Mouse (Mus musculus) testis, adult 2 months (tissue): Measurements from ENCODE around the gene Dll4. TPM values are rescaled to one million over a fixed set of nuclear protein-coding genes. Genes with fewer than 3 reads are reported as not detected.

Source experiments
- H3K27ac ChIP-seq: fragments of 200-500 bp; 2 replicates; pipeline ENCODE4 v1.5.1; 2012; ENCODE audit warnings: low read depth, low read length; ENCODE audit not compliant: control insufficient read depth, insufficient read depth
- H3K27me3 ChIP-seq: fragments of 200-500 bp; 2 replicates; pipeline ENCODE4 v1.6.1; 2012; ENCODE audit warnings: mild to moderate bottlenecking, low read length, moderate library complexity; ENCODE audit not compliant: control insufficient read depth, insufficient read depth
- H3K36me3 ChIP-seq: fragments of 200-500 bp; 2 replicates; pipeline ENCODE4 v1.6.1; 2012; ENCODE audit warnings: mild to moderate bottlenecking, low read length; ENCODE audit not compliant: control insufficient read depth, insufficient read depth
- H3K4me1 ChIP-seq: fragments of 200-500 bp; 2 replicates; pipeline ENCODE4 v1.6.1; 2012; ENCODE audit warnings: low read length; ENCODE audit not compliant: control insufficient read depth, insufficient read depth
- H3K4me3 ChIP-seq: fragments of 200-500 bp; 2 replicates; pipeline ENCODE4 v1.5.1; 2012; ENCODE audit warnings: low read depth, mild to moderate bottlenecking, low read length, moderate library complexity, mixed read lengths; ENCODE audit not compliant: control insufficient read depth
- CTCF ChIP-seq: fragments of 200-500 bp; IDR thresholded peaks from 2 replicates; pipeline ENCODE4 v1.5.1; 2012; ENCODE audit warnings: low read depth, mild to moderate bottlenecking, inconsistent platforms, low read length, moderate library complexity; ENCODE audit not compliant: control insufficient read depth, insufficient read depth, insufficient replicate concordance
- POLR2A ChIP-seq: fragments of 200-500 bp; IDR thresholded peaks from 2 replicates; pipeline ENCODE4 v1.6.1; 2012; ENCODE audit warnings: low read depth, mild to moderate bottlenecking, inconsistent platforms, low read length, moderate library complexity; ENCODE audit not compliant: control insufficient read depth
- polyA plus RNA-seq: library from polyadenylated mRNA; depleted of rRNA; stranded (reverse); fragments of >200 nt; gene quantifications from 2 replicates; pipeline ENCODE4 v1.2.3, GENCODE M21; 2012

Dll4 gene
- polyA plus RNA-seq, 1 experiment, result 0.54 TPM

- no peak overlapping the region for H3K27ac ChIP-seq
- H3K4me1 ChIP-seq, result peaks cover 20% of the 10 kb centered on the region
- H3K4me3 ChIP-seq, result no peak overlapping the region
- H3K27me3 ChIP-seq, result no peaks in the 10 kb centered on the region
- no peak for TF ChIP-seq POLR2A
- TF ChIP-seq CTCF, result peak; percentile 53; the same call in 1 of the 2 replicates
- H3K36me3 ChIP-seq, result peaks cover 1% of the 10 kb centered on the region; the same call in 1 of the 2 replicates
Observed at GRCm38 (mm10) chr2:119298330-119298729, 27.3 kb upstream of the Dll4 start.

GRCm38 (mm10) chr2:119298839-119299238, 26.7 kb upstream of the Dll4 start:
- H3K4me3 ChIP-seq, result no peak overlapping the region
- peaks cover 20% of the 10 kb centered on the region for H3K4me1 ChIP-seq
- no peaks in the 10 kb centered on the region for H3K27me3 ChIP-seq
- no peak for TF ChIP-seq POLR2A
- TF ChIP-seq CTCF, result no peak
- peaks cover 1% of the 10 kb centered on the region; the same call in 1 of the 2 replicates for H3K36me3 ChIP-seq
- no peak overlapping the region for H3K27ac ChIP-seq

- TF ChIP-seq POLR2A (0 out of 2 replicates have a peak, but pooled peaks have one; percentile 21), CTCF (peak; percentile 89)
- Histone ChIP-seq H3K36me3 (peaks cover 1% of the 10 kb centered on the region; the same call in 1 of the 2 replicates), H3K27me3 (no peaks in the 10 kb centered on the region), H3K4me1 (peaks cover 24% of the 10 kb centered on the region), H3K4me3 (peak overlapping the region; percentile 82), H3K27ac (peak overlapping the region; percentile 68)
Observed at GRCm38 (mm10) chr2:119299981-119300818, 25.4 kb upstream of the Dll4 start.

GRCm38 (mm10) chr2:119300819-119301493, 24.6 kb upstream of the Dll4 start:
- Histone ChIP-seq H3K36me3 (peaks cover 1% of the 10 kb centered on the region; the same call in 1 of the 2 replicates), H3K27me3 (no peaks in the 10 kb centered on the region), H3K4me1 (peaks cover 24% of the 10 kb centered on the region), H3K27ac (peak overlapping the region; percentile 68), H3K4me3 (peak overlapping the region; percentile 82)
- TF ChIP-seq POLR2A (no peak), CTCF (no peak)

GRCm38 (mm10) chr2:119302876-119303275, 22.7 kb upstream of the Dll4 start:
- H3K27ac ChIP-seq, result no peak overlapping the region
- no peaks in the 10 kb centered on the region for H3K27me3 ChIP-seq
- peaks cover 24% of the 10 kb centered on the region for H3K4me1 ChIP-seq
- no peak overlapping the region for H3K4me3 ChIP-seq
- H3K36me3 ChIP-seq, result no peaks in the 10 kb centered on the region
- no peak for TF ChIP-seq POLR2A
- no peak for TF ChIP-seq CTCF

- Histone ChIP-seq H3K4me1 (peaks cover 24% of the 10 kb centered on the region), H3K4me3 (no peak overlapping the region), H3K36me3 (no peaks in the 10 kb centered on the region), H3K27ac (no peak overlapping the region), H3K27me3 (no peaks in the 10 kb centered on the region)
- no peak for TF ChIP-seq CTCF
- no peak for TF ChIP-seq POLR2A
Observed at GRCm38 (mm10) chr2:119304391-119304790, 21.2 kb upstream of the Dll4 start.

- peak overlapping the region; percentile 17; the same call in 1 of the 2 replicates for H3K27ac ChIP-seq
- no peaks in the 10 kb centered on the region for H3K36me3 ChIP-seq
- H3K4me1 ChIP-seq, result peaks cover 21% of the 10 kb centered on the region
- TF ChIP-seq POLR2A (no peak), CTCF (no peak)
- H3K27me3 ChIP-seq, result no peaks in the 10 kb centered on the region
- no peak overlapping the region for H3K4me3 ChIP-seq
Observed at GRCm38 (mm10) chr2:119304798-119305208, 20.8 kb upstream of the Dll4 start.

GRCm38 (mm10) chr2:119311544-119311943, 14.0 kb upstream of the Dll4 start:
- TF ChIP-seq POLR2A, result no peak
- no peak for TF ChIP-seq CTCF
- Histone ChIP-seq H3K27ac (no peak overlapping the region), H3K4me3 (no peak overlapping the region), H3K27me3 (no peaks in the 10 kb centered on the region), H3K4me1 (no peaks in the 10 kb centered on the region), H3K36me3 (no peaks in the 10 kb centered on the region)
